Mouse (Mus musculus) liver, embryonic 16.5 days (tissue): ENCODE results near the gene Mecr. TPM values are rescaled to one million over a fixed set of nuclear protein-coding genes. Genes with fewer than 3 reads are reported as not detected.

Source experiments
- ATAC-seq: fragments of 200-750 bp; cut with Nextera tagmentation; 2 replicates; pipeline ENCODE4 v1.8.0; 2017; ENCODE audit warnings: low read depth, mild to moderate bottlenecking, moderate number of reproducible peaks, moderate library complexity
- H3K27ac ChIP-seq: fragments of 300-500 bp; sonication (generic); 2 replicates; pipeline ENCODE4 v1.5.1; 2014; ENCODE audit warnings: mild to moderate bottlenecking, low read length
- H3K27me3 ChIP-seq: fragments of 300-500 bp; sonication (generic); 2 replicates; pipeline ENCODE4 v1.6.1; 2014; ENCODE audit warnings: low read depth, low read length, mixed read lengths; ENCODE audit not compliant: control insufficient read depth, insufficient read depth
- H3K36me3 ChIP-seq: fragments of 300-500 bp; sonication (generic); 2 replicates; pipeline ENCODE4 v1.6.1; 2014; ENCODE audit warnings: mild to moderate bottlenecking; ENCODE audit not compliant: control insufficient read depth, insufficient read depth
- H3K4me1 ChIP-seq: fragments of 300-500 bp; sonication (generic); 2 replicates; pipeline ENCODE4 v1.6.1; 2014; ENCODE audit warnings: low read depth, low read length, mixed read lengths; ENCODE audit not compliant: control insufficient read depth
- H3K4me2 ChIP-seq: fragments of 300-500 bp; sonication (generic); 2 replicates; pipeline ENCODE4 v1.6.1; 2014; ENCODE audit warnings: low read depth, low read length, mixed read lengths
- H3K4me3 ChIP-seq: fragments of 300-500 bp; sonication (generic); 2 replicates; pipeline ENCODE4 v1.5.1; 2014; ENCODE audit warnings: low read depth, mild to moderate bottlenecking, low read length
- H3K9ac ChIP-seq: fragments of 300-500 bp; sonication (generic); 2 replicates; pipeline ENCODE4 v1.6.1; 2014; ENCODE audit warnings: low read depth, low read length
- H3K9me3 ChIP-seq: fragments of 300-500 bp; sonication (generic); replicated peaks from 2 replicates; pipeline ENCODE4 v1.6.1; 2016; ENCODE audit warnings: low read length; ENCODE audit not compliant: control insufficient read depth
- WGBS: fragments of 180-500 bp; shearing (Covaris S2); extraction: QIAGEN DNeasy Blood & Tissue Kit; methylation state at CpG from one replicate; pipeline ENCODE4 v1.1.7; 2014; ENCODE audit not compliant: insufficient replicate concordance; 5-methylcytosine and 5-hydroxymethylcytosine counted together
- polyA plus RNA-seq: library from polyadenylated mRNA; unstranded; fragments of >200 nt; fragmentation: Nextera tagmentation; extraction: Ambion mirVana; gene quantifications from 2 replicates; pipeline ENCODE4 v1.2.1, GENCODE M21; 2015

The Mecr gene
- polyA plus RNA-seq, 1 experiment from 2014 or later = 32.8 TPM

GRCm38 (mm10) chr4:131829123-131829522, 14.1 kb upstream of the Mecr start:
- Histone ChIP-seq H3K4me2 (peak overlapping the region; percentile 42), H3K4me3 (peak overlapping the region; percentile 9; the same call in 1 of the 2 replicates), H3K27ac (peak overlapping the region; percentile 85), H3K27me3 (no peaks in the 10 kb centered on the region), H3K36me3 (no peaks in the 10 kb centered on the region), H3K9ac (peak overlapping the region; percentile 26), H3K9me3 (no peaks in the 10 kb centered on the region), H3K4me1 (peaks cover 49% of the 10 kb centered on the region)
- WGBS = 25% methylated on average over 8 of the region's 8 CpGs
- ATAC-seq = peak; percentile 91

DNA sequence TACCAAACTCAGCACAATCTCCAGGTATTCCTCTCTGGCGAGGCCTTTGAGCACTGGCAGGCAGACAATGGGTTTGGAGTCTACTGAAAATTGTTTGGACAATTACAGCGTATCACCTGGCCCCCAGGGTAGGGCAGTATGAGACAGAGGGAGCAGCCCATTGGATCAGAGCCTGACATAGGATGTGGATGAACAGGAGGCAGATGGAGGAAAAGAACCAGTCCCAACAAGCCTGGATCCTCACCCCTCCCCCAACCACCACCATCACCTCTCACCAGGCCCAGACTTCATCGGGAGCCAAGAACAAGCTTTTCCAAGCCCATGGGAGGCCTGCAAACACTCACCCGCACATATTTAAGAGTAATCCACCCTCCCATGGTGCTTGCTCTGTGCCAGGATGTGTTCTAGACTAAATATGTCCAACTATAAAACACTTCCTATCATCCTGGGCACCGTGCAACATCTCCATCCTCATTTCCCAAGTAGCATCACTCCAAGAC, 11.7 kb upstream of the Mecr start:
- H3K9ac ChIP-seq = no peak overlapping the region
- 66% methylated on average over 5 of the region's 5 CpGs for WGBS
- no peaks in the 10 kb centered on the region for H3K9me3 ChIP-seq
- no peaks in the 10 kb centered on the region for H3K36me3 ChIP-seq
- no peak overlapping the region for H3K4me3 ChIP-seq
- no peak overlapping the region for H3K27ac ChIP-seq
- no peak overlapping the region for H3K4me2 ChIP-seq
- peaks cover 22% of the 10 kb centered on the region for H3K27me3 ChIP-seq
- ATAC-seq = no peak
- H3K4me1 ChIP-seq = peaks cover 56% of the 10 kb centered on the region

DNA sequence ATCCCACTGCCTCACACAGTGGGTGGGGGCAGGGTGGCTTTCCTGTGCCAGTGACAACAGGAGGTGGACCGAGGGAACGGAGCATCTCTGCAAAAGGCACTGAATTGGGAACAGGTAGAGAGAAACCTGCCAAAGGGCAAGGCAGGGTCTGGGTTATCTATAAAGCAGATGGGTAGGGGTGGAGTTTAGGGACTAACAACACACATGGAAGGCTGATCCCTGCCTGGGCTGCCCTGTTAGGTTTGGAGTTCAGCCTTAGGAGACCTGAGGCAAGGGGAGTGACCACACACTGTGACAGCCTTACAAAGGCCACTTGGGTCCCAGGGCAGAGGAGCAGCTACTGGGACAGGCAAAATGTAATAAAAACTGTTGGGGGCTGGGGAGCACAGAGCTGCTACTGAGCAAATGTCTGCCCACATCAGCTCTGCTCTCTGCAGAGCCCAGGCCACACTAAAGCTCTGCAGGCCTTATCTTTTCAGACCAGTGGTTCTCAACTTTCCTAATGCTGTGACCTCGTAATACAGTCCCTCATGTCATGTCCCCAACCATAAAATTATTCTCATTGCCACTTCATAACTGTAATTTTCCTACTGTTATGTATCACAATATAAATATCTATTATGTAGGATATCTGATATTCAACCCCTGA, 10.4 kb upstream of the Mecr start:
- Histone ChIP-seq H3K9ac (no peak overlapping the region; the same call in 1 of the 2 replicates), H3K27ac (peak overlapping the region; percentile 42; the same call in 1 of the 2 replicates), H3K27me3 (peaks cover 35% of the 10 kb centered on the region), H3K4me2 (0 out of 2 replicates have a peak overlapping the region, but pooled peaks have one; percentile 10), H3K36me3 (no peaks in the 10 kb centered on the region), H3K4me3 (no peak overlapping the region), H3K9me3 (no peaks in the 10 kb centered on the region), H3K4me1 (peaks cover 67% of the 10 kb centered on the region)
- 28% methylated on average over 3 of the region's 3 CpGs for WGBS
- ATAC-seq = peak; percentile 27; the same call in 1 of the 2 replicates

- peak overlapping the region; percentile 41; the same call in 1 of the 2 replicates for H3K27ac ChIP-seq
- H3K27me3 ChIP-seq = peaks cover 47% of the 10 kb centered on the region
- H3K4me1 ChIP-seq = peaks cover 60% of the 10 kb centered on the region
- no peak overlapping the region for H3K4me3 ChIP-seq
- WGBS = 24% methylated on average over 9 of the region's 9 CpGs
- ATAC-seq = no peak
- H3K9ac ChIP-seq = no peak overlapping the region
- no peaks in the 10 kb centered on the region for H3K9me3 ChIP-seq
- no peaks in the 10 kb centered on the region for H3K36me3 ChIP-seq
- H3K4me2 ChIP-seq = no peak overlapping the region
Observed at GRCm38 (mm10) chr4:131833971-131834609, 9.2 kb upstream of the Mecr start.

GRCm38 (mm10) chr4:131836351-131836881, 6.9 kb upstream of the Mecr start:
- no peak for ATAC-seq
- Histone ChIP-seq H3K4me2 (peak overlapping the region; percentile 94), H3K9me3 (no peaks in the 10 kb centered on the region), H3K4me1 (peaks cover 41% of the 10 kb centered on the region), H3K4me3 (peak overlapping the region; percentile 70), H3K27me3 (peaks cover 62% of the 10 kb centered on the region), H3K9ac (peak overlapping the region; percentile 72), H3K36me3 (no peaks in the 10 kb centered on the region), H3K27ac (no peak overlapping the region)
- 3% methylated on average over 39 of the region's 39 CpGs for WGBS

DNA sequence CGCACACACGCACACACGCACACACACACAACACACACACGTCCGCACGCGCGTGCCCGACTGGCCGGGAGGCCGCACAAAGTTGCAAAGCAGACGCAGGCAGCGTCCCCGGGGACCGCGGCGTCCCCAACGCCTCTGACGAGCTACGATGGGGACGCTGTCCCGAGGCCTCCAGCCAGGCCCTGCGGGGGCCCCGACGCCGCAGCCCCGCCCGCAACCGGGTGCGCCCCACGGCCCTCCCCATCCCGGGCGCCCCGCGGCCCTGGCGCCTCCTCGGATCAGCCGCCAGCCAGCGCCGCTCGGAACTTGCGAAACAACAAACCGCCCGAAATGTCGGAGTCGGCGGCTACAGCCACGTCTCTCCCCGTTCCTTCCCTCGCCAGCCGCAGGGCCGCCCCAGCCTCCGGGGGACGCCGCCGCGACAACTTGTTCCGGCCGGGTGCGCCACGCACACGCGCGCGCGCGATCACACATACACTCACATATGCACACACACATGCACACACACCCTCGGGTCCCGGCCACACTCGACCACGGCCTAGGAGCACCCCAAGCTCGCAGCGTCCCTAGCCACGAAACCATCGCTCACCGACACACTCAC, 6.3 kb upstream of the Mecr start:
- no peaks in the 10 kb centered on the region for H3K9me3 ChIP-seq
- peaks cover 41% of the 10 kb centered on the region for H3K4me1 ChIP-seq
- H3K4me3 ChIP-seq = peak overlapping the region; percentile 70
- peak overlapping the region; percentile 94 for H3K4me2 ChIP-seq
- peaks cover 66% of the 10 kb centered on the region for H3K27me3 ChIP-seq
- no peaks in the 10 kb centered on the region for H3K36me3 ChIP-seq
- ATAC-seq = 0 out of 2 replicates have a peak, but pooled peaks have one; percentile 31
- WGBS = under 1% methylated on average over 68 of the region's 76 CpGs
- H3K27ac ChIP-seq = no peak overlapping the region
- peak overlapping the region; percentile 72 for H3K9ac ChIP-seq

DNA sequence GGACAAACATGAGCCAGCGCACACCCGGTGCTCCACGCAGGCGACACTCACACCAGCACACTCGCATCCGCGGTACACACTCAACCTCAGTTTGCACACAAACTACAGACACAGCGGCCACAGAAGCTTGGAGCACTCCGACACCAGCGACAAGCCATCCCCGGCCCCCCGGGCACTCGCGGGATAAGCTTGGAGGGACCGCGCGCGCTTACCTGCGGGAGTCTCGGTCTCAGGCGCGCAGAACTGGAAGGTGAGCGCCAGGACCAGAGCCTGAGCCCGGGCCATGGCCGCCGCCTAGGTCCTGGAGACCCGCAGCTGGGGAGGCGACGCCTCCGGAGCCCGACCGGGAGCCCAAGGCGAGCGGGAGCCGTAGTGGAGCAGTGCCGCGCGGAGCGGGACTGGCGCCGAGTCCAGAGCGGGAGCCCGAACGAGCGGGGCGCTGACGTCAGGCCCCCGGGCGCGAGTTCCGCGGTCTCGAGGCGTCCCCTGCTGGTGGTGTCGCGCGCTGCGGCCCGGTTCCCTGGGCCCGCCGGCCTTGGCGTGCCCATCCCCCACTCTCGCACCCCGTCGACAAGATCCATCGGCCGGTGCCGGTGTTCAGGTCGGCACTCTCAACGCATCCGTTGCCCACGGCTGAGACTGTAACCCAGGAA, 5.3 kb upstream of the Mecr start, which contains the start of gene Ptpru:
Gene Ptpru (minus strand): TSS at position 417 of the 653 bp plus-strand sequence.
- under 1% methylated on average over 64 of the region's 72 CpGs for WGBS
- H3K27me3 ChIP-seq = peaks cover 66% of the 10 kb centered on the region
- ATAC-seq = peak; percentile 80

DNA sequence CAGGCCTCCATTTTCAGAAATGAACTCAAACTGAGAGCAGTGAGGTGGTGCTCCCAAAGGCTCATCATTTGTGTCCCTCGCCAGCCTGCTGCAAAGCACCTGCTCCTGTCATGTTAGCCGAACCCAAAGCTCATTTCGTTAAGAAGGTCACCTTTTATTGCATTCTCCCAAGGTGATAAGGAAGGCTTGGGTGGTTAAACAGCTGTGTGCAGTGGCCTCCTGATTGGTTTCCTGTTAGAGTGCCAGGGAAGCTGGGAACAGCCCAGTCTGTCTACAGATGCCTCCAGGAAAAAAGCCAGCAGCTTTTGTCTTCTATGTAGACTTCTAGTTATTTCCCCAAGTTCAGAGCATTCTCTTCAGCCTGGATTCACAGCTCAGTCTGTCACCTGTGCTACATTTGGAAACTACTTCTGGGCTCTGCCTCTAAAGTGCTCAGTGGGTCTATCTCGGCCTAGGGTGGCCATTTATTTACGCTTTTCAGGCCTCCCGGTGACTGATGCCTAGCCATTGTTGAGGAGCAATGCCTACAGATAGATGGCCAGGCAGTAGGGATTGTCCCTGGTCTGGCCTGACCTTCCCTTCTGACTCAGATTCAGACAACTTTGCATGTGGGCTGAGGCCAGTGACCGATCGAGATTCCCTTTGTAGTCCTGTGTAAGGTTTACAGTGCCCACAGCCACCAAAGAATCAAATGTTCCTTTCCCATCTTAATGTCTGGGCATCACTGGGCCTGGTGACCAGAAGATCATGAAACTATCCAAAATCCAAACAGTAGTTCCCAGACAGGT, 2.9 kb downstream of the Mecr start:
- no peak overlapping the region for H3K27ac ChIP-seq
- H3K4me3 ChIP-seq = no peak overlapping the region
- no peak overlapping the region for H3K9ac ChIP-seq
- ATAC-seq = no peak
- no peaks in the 10 kb centered on the region for H3K36me3 ChIP-seq
- WGBS = 64% methylated on average over 8 of the region's 8 CpGs
- peaks cover 16% of the 10 kb centered on the region for H3K4me1 ChIP-seq
- H3K27me3 ChIP-seq = peaks cover 6% of the 10 kb centered on the region
- no peaks in the 10 kb centered on the region for H3K9me3 ChIP-seq
- no peak overlapping the region for H3K4me2 ChIP-seq

More for the DNA sequence above, 5.3 kb upstream of the Mecr start, which contains the start of gene Ptpru:
- H3K9ac ChIP-seq = peak within 1 kb of the TSS; percentile 72
- H3K4me1 ChIP-seq = peaks cover 36% of the 10 kb centered on the region
- peak within 1 kb of the TSS; percentile 70 for H3K4me3 ChIP-seq
- H3K27ac ChIP-seq = no peak within 1 kb of the TSS
- peak within 1 kb of the TSS; percentile 94 for H3K4me2 ChIP-seq
- no peaks in the 10 kb centered on the region for H3K36me3 ChIP-seq
- no peaks in the 10 kb centered on the region for H3K9me3 ChIP-seq
